Mouse (Mus musculus): ENCODE data around the gene Ddx59.

GRCm38 (mm10) chr1:136470471-136470870 lies 55.4 kb downstream of the Ddx59 start:
- no peak for TF ChIP-seq CTCF (IDR thresholded peaks at IDR 0.05; ENCODE audit: borderline replicate concordance, insufficient read depth, low read length)
- no peak for TF ChIP-seq POLR2A (IDR thresholded peaks at IDR 0.05; ENCODE audit: low read depth, low read length)
